Mouse (Mus musculus) heart, adult 2 months (tissue): ENCODE results near the gene Ngfr.

ENCODE experiments used
- CTCF ChIP-seq: fragments of 200-600 bp; IDR thresholded peaks from 2 replicates; pipeline ENCODE4 v1.8.1; 2022; ENCODE audit warnings: antibody characterized with exemption, mild to moderate bottlenecking, moderate library complexity
- EP300 ChIP-seq: fragments of 200-500 bp; IDR thresholded peaks from 2 replicates; pipeline ENCODE4 v1.6.1; 2011; ENCODE audit warnings: low read depth, low read length, control low read depth; ENCODE audit not compliant: insufficient read depth
- POLR2A ChIP-seq: fragments of 200-500 bp; IDR thresholded peaks from 2 replicates; pipeline ENCODE4 v1.6.1; 2011; ENCODE audit warnings: mild to moderate bottlenecking, low read depth, low read length, control low read depth; ENCODE audit not compliant: insufficient read depth

DNA sequence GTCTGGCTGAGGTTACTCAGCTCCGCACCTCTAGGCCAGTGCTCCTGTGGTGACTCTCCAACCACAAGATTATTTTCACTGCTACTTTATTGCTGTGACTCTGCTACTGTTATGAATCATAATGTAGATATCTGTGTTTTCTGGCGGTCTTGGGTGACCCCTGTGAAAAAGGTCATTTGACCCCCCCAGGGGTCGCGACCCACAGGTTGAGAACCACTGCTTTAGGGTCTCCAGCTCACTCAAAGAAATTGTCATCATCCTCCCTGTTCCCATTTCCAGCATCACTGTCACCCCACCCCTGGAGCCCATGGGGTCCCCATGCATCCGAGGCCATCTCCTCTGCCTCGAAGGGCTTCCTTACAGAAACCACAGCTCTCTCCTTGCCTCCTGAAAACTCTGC, 43.0 kb upstream of the Ngfr start:
- TF ChIP-seq CTCF, result no peak
- TF ChIP-seq EP300, result no peak
- TF ChIP-seq POLR2A, result no peak
